Mouse (Mus musculus): ENCODE data around the gene Clcn5.
A peak's percentile ranks its signal among the peaks of the same experiment; 100 is the strongest.

Gene Clcn5

DNA sequence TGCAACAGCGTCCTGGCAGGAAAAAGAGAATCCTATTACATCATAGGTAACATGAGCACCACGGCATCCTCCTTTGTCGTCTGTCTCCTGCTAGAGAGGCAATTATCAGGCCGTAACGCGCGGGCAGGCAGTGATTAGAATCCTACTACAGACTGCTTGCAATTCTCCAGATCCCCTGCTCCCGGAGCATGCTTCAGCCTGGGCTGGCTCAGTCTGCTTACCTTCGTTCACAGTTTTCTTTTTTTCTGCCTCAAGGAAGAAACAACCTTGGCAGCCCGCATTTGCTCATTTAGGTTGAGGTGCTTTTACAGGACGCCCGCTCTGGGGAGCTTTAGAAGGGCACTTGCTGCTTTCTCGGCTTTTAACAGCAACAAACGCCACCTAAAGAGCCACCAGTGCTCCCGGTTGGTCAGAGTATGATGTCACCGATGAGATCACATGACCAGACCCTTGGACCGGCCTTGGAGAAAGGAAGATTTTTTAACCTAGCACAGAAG, 130.8 kb downstream of the Clcn5 start:
- peak; percentile 11 for DNase-seq

DNA sequence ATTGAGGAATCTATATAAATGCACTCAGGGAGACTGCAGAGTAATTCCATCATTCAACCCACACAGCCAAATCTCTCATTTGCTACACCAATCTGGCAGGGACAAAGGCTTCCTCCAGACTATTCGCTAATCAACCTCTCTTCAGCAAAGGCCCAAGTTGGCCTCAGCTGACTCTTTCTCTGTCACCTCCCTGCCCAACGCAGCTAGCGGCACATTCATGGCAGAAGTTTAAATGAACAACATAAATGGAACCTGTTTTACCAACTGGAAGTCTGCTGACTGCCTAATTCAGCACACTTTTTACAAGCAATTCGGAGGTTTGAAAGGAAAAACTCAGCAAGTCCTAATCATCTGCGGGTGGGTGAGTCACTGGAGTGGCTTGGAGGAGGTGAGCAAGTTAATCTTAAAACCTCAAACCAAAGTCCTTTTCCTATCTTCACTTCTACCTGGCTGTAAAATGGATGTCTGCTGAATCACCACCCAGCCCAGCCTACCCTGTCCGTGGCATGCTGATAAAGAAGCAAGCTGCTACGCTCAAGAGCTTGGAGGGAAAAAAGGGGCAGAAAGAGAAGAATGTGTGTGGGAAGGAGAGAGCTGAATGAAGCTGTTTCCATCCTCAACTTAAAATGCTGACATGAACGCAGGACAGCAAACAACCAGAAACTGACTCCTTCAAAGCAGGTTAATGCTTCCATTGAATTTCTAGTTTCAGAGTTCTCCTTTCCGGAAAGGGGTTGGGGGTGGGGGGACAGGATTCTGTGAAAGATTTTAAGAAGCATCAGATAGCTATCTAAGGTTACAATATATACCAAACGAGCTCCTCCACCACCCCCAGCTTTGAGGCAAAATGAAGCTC, 131.5 kb downstream of the Clcn5 start:
- DNase-seq, result no peak

DNA sequence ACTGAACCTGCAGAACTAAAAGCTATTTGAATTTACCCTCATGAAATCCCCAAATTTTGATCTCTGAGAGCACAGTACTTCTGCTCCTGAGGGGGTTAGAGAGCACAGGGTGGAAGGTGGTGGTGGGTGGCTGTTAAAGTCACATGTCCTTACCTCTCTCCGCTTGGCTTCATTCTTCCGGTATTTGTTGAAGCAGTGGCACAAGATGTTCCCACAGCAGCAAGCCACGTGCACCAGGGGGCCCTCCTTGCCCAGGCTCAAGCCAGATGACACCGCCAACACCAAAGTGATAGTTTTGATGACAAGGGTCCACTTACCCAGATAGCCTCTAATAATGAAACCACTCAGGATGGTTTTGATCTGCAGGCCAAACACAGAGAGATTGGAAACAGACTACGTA, 149.0 kb downstream of the Clcn5 start:
- no peak for DNase-seq

DNA sequence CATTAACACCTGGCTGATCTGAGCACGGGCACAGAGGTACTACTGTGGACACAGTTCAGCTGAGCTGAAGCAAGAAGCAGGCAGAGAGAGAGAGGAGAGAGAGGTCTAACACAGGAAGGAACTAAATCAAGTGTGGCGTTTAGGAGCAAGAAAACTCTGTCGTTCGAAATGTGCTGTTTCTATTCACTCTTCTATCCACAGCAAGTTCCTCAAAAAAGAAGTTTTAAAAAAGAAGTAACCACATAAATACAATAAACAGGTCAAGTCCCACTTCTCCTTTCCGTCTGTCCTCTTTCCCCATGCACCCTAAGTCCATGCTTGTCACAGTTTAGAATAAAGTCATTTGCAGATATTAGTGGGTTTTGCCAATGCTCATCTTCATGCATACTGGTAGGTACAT, 150.4 kb downstream of the Clcn5 start:
- no peak for DNase-seq

DNA sequence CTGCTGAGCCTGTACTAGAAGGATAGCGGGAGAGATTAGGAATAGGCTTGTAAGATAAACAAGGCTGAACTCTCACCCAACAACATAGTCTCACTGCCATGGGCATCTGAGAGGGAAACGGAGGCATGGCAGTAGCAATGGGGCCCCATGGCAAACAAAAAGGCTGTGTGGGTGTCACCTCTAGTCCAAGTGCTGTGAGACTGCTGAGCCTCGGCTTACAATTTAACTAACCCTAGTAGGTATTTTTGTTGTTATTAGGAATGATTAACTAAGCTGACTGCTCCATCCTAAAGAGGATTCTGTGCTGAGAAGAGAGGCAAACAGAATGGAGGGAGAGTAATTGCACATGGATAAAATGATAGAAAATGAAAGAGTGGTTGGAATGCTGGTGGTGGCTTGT, 161.2 kb downstream of the Clcn5 start:
- no peak for DNase-seq

DNA sequence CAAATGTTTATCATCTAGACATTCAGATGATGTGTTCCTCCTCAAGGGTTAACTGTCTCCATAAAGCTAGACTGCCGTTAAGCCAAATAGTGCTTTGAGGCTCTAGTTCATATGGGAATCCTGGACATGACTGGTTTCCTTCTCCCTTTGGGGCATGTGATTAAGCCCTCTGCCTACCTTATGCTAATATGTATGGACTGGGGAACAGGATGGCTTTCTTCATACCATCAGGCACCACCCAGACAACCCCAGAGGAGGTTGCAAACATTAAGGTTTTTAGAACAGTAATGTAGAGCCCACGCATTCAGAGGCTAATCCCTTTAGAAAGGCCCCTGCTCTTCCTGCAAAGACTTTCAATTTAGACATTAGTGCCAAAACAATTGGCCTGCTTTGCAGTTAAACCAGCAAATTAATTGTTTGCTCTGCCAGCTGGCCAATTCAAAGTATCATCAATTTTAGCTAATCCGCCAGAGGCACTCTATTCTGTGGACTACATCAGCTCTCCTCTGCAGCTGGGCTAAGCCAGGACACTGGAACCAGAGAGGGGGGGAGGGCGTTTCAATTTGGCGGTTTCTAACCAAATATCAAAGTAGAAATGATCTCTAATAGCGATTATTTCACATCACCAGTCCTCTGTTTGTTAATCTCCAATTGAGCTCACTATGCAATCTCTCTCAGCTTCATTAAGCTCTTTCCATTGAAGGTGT, 163.0 kb downstream of the Clcn5 start:
- no peak for DNase-seq

DNA sequence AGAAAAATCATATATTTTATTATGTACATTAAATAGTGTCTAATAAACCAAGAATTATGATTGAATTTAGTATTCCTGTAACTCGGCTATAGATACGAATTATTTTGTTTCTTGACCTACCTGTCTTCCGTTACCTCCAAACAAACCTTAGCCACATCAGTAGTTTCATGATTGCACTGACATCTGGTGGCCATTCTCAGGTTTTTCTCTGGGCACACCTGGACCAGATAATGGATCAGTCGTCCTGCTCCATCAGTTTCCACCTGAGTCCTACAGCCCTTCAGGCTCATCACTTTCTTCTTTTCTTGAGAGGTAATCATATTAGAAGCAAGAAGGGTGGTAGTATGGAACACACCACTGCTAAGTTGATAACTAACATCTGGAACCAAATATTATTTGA, 169.0 kb downstream of the Clcn5 start:
- DNase-seq, result no peak

DNA sequence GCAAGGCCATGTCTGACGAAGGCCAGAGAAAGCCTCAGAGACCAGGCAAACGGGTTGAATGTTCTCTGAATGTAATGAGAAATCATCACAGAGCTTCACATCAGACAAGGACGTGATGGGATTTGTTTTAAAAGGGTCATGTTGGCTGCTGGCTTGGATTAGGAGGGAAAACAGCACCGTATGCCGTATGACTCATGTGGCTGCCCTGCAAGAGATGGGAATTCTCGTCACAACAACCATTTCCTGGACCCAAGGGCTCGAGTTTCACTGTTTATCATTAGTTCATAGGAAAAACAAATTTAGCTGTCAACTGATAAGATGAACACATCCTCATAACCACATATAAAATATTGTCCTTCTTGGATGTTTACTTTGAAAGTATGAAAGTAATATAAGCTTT, 173.0 kb downstream of the Clcn5 start:
- no peak for DNase-seq

DNA sequence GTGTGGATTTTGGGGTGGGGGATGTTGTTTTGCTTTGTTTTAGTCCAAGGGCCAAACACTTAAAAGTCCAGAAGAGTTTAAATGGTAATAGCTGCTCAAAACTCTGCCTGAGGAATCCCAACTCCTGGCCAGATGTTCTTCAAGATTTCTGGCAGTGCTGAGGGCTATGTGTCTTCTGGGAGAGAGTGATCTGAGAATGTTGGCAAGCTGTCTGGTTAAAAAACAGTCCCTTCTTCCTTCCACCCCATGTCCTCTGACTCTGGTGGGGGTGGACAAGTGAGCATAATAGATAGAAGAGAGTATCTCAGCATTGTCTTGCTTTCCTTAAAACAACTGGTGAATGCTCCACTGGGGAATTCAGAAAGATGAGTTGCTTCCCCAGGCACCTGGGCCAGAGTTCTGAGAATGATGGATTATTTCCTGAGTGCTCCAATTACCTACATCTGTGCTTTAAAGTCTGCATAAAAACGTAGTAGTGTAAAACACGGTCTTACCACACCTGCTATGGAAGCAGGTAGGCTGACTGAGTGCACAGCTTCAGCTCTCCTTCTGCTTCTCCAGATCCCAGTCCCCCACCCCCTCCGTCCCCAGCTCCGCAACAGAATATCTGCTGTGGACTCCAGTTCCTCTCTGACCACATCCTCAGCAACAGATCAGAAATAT, 197.4 kb downstream of the Clcn5 start:
- DNase-seq, result no peak

DNA sequence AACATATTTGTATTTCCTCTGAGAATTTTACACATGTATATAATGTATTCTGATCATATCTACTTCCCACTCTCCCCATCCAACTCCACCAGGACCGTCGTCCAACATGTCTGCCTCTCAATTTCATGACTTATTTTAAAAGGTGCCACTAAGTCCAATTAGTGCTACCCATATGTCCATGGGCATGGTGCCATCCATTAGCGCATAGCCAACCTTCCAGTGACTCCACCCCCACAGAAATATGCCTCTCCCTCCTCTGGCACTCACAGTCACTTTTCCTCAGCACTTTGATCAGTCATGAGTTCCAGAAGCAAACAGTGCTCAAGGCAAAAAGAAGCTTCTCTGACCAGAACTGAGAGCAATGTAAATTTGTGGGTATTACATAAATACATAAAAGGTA, 204.3 kb downstream of the Clcn5 start:
- DNase-seq, result no peak
